21 mouse cellular contexts compared by ENCODE assay signal in the genomic region with DNA sequence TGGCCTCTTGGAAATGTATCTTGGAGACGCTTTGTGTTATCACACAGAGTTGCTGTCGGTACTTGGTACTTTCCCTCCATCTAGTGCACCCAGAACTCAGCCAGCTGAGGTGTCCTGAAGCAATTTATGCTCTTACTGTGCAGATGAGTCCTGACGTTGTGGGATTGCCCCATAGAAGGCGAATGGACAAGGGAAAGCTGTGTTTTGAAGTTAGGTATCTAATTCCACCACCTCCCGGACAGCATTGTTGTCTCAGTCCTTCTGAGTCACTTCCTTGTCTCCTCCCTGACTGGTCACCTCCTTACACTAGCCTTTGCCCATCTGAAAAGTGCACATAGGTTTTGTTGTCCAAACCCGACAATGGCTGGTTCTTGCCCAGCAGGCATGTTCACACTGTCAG. TPM values are rescaled to one million over a fixed set of nuclear protein-coding genes. Genes with fewer than 3 reads are reported as not detected.
DNase-seq lines count a peak whose midpoint lies in the region; ATAC-seq and TF ChIP-seq lines count a peak whose summit lies in the region.
"Had no signal": no experiment of that assay in that cellular context is flagged by ENCODE, and none has a peak within 500 bp of the region (broad histone marks: within the 10 kb centered on the region; RNA-seq: fewer than 3 reads in every experiment).

No protein-coding gene starts in this region.

- peak overlapping the region; percentile 2; the same call in 1 of the 2 replicates for H3K27ac ChIP-seq in embryonic facial prominence, embryonic 13.5 days
- no peak overlapping the region for H3K27ac ChIP-seq in embryonic facial prominence, embryonic 10.5 days (replicated peaks)
- peak overlapping the region; percentile 55 for H3K27ac ChIP-seq in spleen, adult 2 months (ENCODE audit: insufficient read depth, low read length)
- 0 out of 2 replicates have a peak overlapping the region, but pooled peaks have one; percentile 17 for H3K27ac ChIP-seq in embryonic facial prominence, embryonic 15.5 days (replicated peaks)
- H3K27ac ChIP-seq in hindbrain, embryonic 14.5 days = no peak overlapping the region
- H3K27ac ChIP-seq: embryonic facial prominence, embryonic 12.5 days; forebrain, embryonic 13.5 days; heart, embryonic 10.5 days; hindbrain, embryonic 15.5 days had no signal

- no peak overlapping the region for H3K4me2 ChIP-seq in embryonic facial prominence, embryonic 13.5 days
- no peak overlapping the region for H3K4me2 ChIP-seq in embryonic facial prominence, embryonic 15.5 days (replicated peaks)
- H3K4me2 ChIP-seq in hindbrain, embryonic 14.5 days (replicated peaks) = no peak overlapping the region
- H3K4me2 ChIP-seq: embryonic facial prominence, embryonic 12.5 days; forebrain, embryonic 13.5 days; hindbrain, embryonic 15.5 days had no signal

- peaks cover 32% of the 10 kb centered on the region for H3K4me1 ChIP-seq in embryonic facial prominence, embryonic 13.5 days
- peaks cover 27% of the 10 kb centered on the region for H3K4me1 ChIP-seq in embryonic facial prominence, embryonic 10.5 days
- H3K4me1 ChIP-seq in spleen, adult 2 months (ENCODE audit: control insufficient read depth, insufficient read depth, insufficient read length) = peaks cover 8% of the 10 kb centered on the region; the same call in 1 of the 2 replicates
- peaks cover 27% of the 10 kb centered on the region for H3K4me1 ChIP-seq in embryonic facial prominence, embryonic 15.5 days
- H3K4me1 ChIP-seq in hindbrain, embryonic 14.5 days (replicated peaks; ENCODE audit: control insufficient read depth, insufficient read depth, low read length) = peaks cover 25% of the 10 kb centered on the region

- TF ChIP-seq POLR2A in spleen, adult 2 months (IDR thresholded peaks at IDR 0.05; ENCODE audit: low read depth, low read length) = no peak

- no peak for TF ChIP-seq CTCF in spleen, adult 2 months (IDR thresholded peaks at IDR 0.05; ENCODE audit: extremely low read depth, insufficient read depth, insufficient read length, insufficient replicate concordance)

- no peaks in the 10 kb centered on the region for H3K27me3 ChIP-seq in embryonic facial prominence, embryonic 13.5 days
- no peaks in the 10 kb centered on the region for H3K27me3 ChIP-seq in embryonic facial prominence, embryonic 10.5 days (replicated peaks; ENCODE audit: low read depth, poor library complexity, severe bottlenecking)
- no peaks in the 10 kb centered on the region for H3K27me3 ChIP-seq in spleen, adult 2 months (ENCODE audit: control insufficient read depth, insufficient read depth, low read length)
- no peaks in the 10 kb centered on the region for H3K27me3 ChIP-seq in embryonic facial prominence, embryonic 15.5 days
- H3K27me3 ChIP-seq in hindbrain, embryonic 14.5 days (ENCODE audit: control insufficient read depth, insufficient read depth, low read length) = no peaks in the 10 kb centered on the region
- H3K27me3 ChIP-seq: embryonic facial prominence, embryonic 12.5 days; forebrain, embryonic 13.5 days; hindbrain, embryonic 15.5 days had no signal

- no peak overlapping the region for H3K9ac ChIP-seq in embryonic facial prominence, embryonic 13.5 days
- H3K9ac ChIP-seq in embryonic facial prominence, embryonic 15.5 days = no peak overlapping the region
- H3K9ac ChIP-seq in hindbrain, embryonic 14.5 days = no peak overlapping the region
- H3K9ac ChIP-seq: embryonic facial prominence, embryonic 12.5 days; forebrain, embryonic 13.5 days; forebrain, postnatal 0 days; hindbrain, embryonic 15.5 days had no signal

- ATAC-seq in embryonic facial prominence, embryonic 13.5 days (ENCODE audit: insufficient number of reproducible peaks, insufficient read depth, low FRiP score, low TSS enrichment, low read depth) = no peak
- no peak for ATAC-seq in embryonic facial prominence, embryonic 15.5 days (ENCODE audit: insufficient number of reproducible peaks, low FRiP score, low TSS enrichment, low read depth)
- peak; percentile 37 for ATAC-seq in megakaryocyte, adult 5-6 weeks (ENCODE audit: poor library complexity, severe bottlenecking)
- ATAC-seq in hindbrain, embryonic 14.5 days (ENCODE audit: low FRiP score) = no peak
- ATAC-seq: forebrain, embryonic 13.5 days; forebrain, postnatal 0 days; intestine, embryonic 16.5 days had no signal

- H3K36me3 ChIP-seq in embryonic facial prominence, embryonic 13.5 days = peaks cover 18% of the 10 kb centered on the region
- H3K36me3 ChIP-seq in embryonic facial prominence, embryonic 10.5 days (replicated peaks) = peaks cover 30% of the 10 kb centered on the region
- H3K36me3 ChIP-seq in spleen, adult 2 months (ENCODE audit: control insufficient read depth, insufficient read depth, low read length) = no peaks in the 10 kb centered on the region
- H3K36me3 ChIP-seq in embryonic facial prominence, embryonic 15.5 days = no peaks in the 10 kb centered on the region; the same call in 1 of the 2 replicates
- H3K36me3 ChIP-seq in hindbrain, embryonic 14.5 days (replicated peaks; ENCODE audit: control insufficient read depth, insufficient read depth) = peaks cover 9% of the 10 kb centered on the region; the same call in 1 of the 2 replicates

- no peak for DNase-seq in embryonic facial prominence, embryonic 10.5 days (ENCODE audit: low spot score)
- DNase-seq in spleen, adult 2 months (ENCODE audit: low read depth in 1 of 2, low spot score in 2 of 2) = no peak
- DNase-seq in spleen, postnatal 14 days (ENCODE audit: low spot score in 2 of 2) = no peak
- no peak for DNase-seq in hindbrain, embryonic 14.5 days (ENCODE audit: low spot score)
- DNase-seq in spleen, adult 18-20 months = no peak
- DNase-seq: adrenal gland, postnatal 10 days; cerebellum, adult 18-20 months; cerebellum, adult 9-11 months; cerebellum, postnatal 36 days; embryo, embryonic 11 days; forebrain, postnatal 0 days; gastrocnemius, postnatal 36 days; heart, postnatal 10 days had no signal

- 76% methylated on average over 6 of the region's 6 CpGs for WGBS in embryonic facial prominence, embryonic 13.5 days
- WGBS in embryonic facial prominence, embryonic 10.5 days = 79% methylated on average over 6 of the region's 6 CpGs
- 63% methylated on average over 6 of the region's 6 CpGs for WGBS in spleen, adult 2 months
- 69% methylated on average over 6 of the region's 6 CpGs for WGBS in embryonic facial prominence, embryonic 15.5 days
- WGBS in hindbrain, embryonic 14.5 days = 82% methylated on average over 6 of the region's 6 CpGs

- H3K9me3 ChIP-seq in embryonic facial prominence, embryonic 13.5 days = no peaks in the 10 kb centered on the region
- H3K9me3 ChIP-seq in embryonic facial prominence, embryonic 10.5 days = no peaks in the 10 kb centered on the region
- H3K9me3 ChIP-seq in embryonic facial prominence, embryonic 15.5 days (replicated peaks) = no peaks in the 10 kb centered on the region
- peaks cover 15% of the 10 kb centered on the region for H3K9me3 ChIP-seq in hindbrain, embryonic 14.5 days (ENCODE audit: control insufficient read depth, low read length)
- H3K9me3 ChIP-seq: embryonic facial prominence, embryonic 12.5 days; heart, embryonic 10.5 days; hindbrain, embryonic 15.5 days had no signal

- no peak overlapping the region for H3K4me3 ChIP-seq in embryonic facial prominence, embryonic 13.5 days
- H3K4me3 ChIP-seq in embryonic facial prominence, embryonic 10.5 days = no peak overlapping the region
- no peak overlapping the region for H3K4me3 ChIP-seq in spleen, adult 2 months (ENCODE audit: extremely low read depth, insufficient read depth, insufficient read length)
- H3K4me3 ChIP-seq in embryonic facial prominence, embryonic 15.5 days (replicated peaks) = no peak overlapping the region
- no peak overlapping the region for H3K4me3 ChIP-seq in hindbrain, embryonic 14.5 days (replicated peaks; ENCODE audit: low read length)
- H3K4me3 ChIP-seq: embryonic facial prominence, embryonic 12.5 days; forebrain, embryonic 13.5 days; heart, embryonic 10.5 days; hindbrain, embryonic 15.5 days had no signal

RNA-seq across cellular contexts. Expression of gene Vapb, which starts 47.6 kb away (rescaled TPM):
- polyA plus RNA-seq in embryonic facial prominence, embryonic 13.5 days (2015; fragmentation: Nextera tagmentation; extraction: Ambion mirVana) = 9.4 and 13.0 TPM in 2 replicates
- polyA plus RNA-seq in embryonic facial prominence, embryonic 10.5 days (2016; fragmentation: Nextera tagmentation; extraction: Ambion mirVana) = 8.1 and 9.8 TPM in 2 replicates
- 6.8 and 6.9 TPM in 2 replicates for polyA plus RNA-seq in spleen, adult 2 months (2012; rRNA removed)
- polyA plus RNA-seq in embryonic facial prominence, embryonic 15.5 days (2015; fragmentation: Nextera tagmentation; extraction: Ambion mirVana) = 15.5 and 16.5 TPM in 2 replicates
- 11.2 and 14.3 TPM in 2 replicates for total RNA-seq in megakaryocyte, adult 5-6 weeks (2015)
- 85.1 and 86.5 TPM in 2 replicates for total RNA-seq in megakaryocyte, adult 5-6 weeks (2017)
- 14.1 and 19.1 TPM in 2 replicates for polyA plus RNA-seq in hindbrain, embryonic 14.5 days (2014; fragmentation: Nextera tagmentation; extraction: Ambion mirVana)

Comparison
In these comparisons a context has a peak if more than half of its experiments do, and no peak if none do; other contexts are left out.
1. H3K27ac ChIP-seq: peak in embryonic facial prominence, embryonic 13.5 days (single experiment), spleen, adult 2 months (single experiment) and embryonic facial prominence, embryonic 15.5 days (single experiment); none in embryonic facial prominence, embryonic 10.5 days (single experiment) and hindbrain, embryonic 14.5 days (single experiment).